Mouse (Mus musculus) heart, embryonic 16.5 days (tissue): ENCODE data around the gene Rsg1. TPM values are rescaled to one million over a fixed set of nuclear protein-coding genes. Genes with fewer than 3 reads are reported as not detected.

ENCODE experiments used
- ATAC-seq: fragments of 200-750 bp; cut with Nextera tagmentation; replicated peaks from 2 replicates; pipeline ENCODE4 v1.8.0; 2017; ENCODE audit warnings: moderate number of reproducible peaks; ENCODE audit not compliant: insufficient read depth, low FRiP score; ENCODE audit errors: extremely low read depth
- H3K27ac ChIP-seq: fragments of 300-500 bp; sonication (generic); 2 replicates; pipeline ENCODE4 v1.5.1; 2014; ENCODE audit warnings: mild to moderate bottlenecking, low read length, control low read depth, moderate library complexity
- H3K27me3 ChIP-seq: fragments of 300-500 bp; sonication (generic); 2 replicates; pipeline ENCODE4 v1.6.1; 2014; ENCODE audit warnings: low read length, mixed read lengths; ENCODE audit not compliant: control insufficient read depth, insufficient read depth
- H3K36me3 ChIP-seq: fragments of 300-500 bp; sonication (generic); 2 replicates; pipeline ENCODE4 v1.6.1; 2014; ENCODE audit not compliant: control insufficient read depth, insufficient read depth
- H3K4me1 ChIP-seq: fragments of 300-500 bp; sonication (generic); 2 replicates; pipeline ENCODE4 v1.6.1; 2014; ENCODE audit warnings: low read length, mixed read lengths; ENCODE audit not compliant: control insufficient read depth, insufficient read depth
- H3K4me2 ChIP-seq: fragments of 300-500 bp; sonication (generic); 2 replicates; pipeline ENCODE4 v1.6.1; 2014; ENCODE audit warnings: low read depth, mild to moderate bottlenecking, control low read depth, low read length
- H3K4me3 ChIP-seq: fragments of 300-500 bp; sonication (generic); 2 replicates; pipeline ENCODE4 v1.5.1; 2014; ENCODE audit warnings: mild to moderate bottlenecking, control low read depth, low read length
- H3K9ac ChIP-seq: fragments of 300-500 bp; sonication (generic); 2 replicates; pipeline ENCODE4 v1.6.1; 2014; ENCODE audit warnings: low read length, control low read depth
- H3K9me3 ChIP-seq: fragments of 300-500 bp; sonication (generic); replicated peaks from 2 replicates; pipeline ENCODE4 v1.6.1; 2016; ENCODE audit warnings: low read length; ENCODE audit not compliant: control insufficient read depth
- WGBS: fragments of 180-500 bp; shearing (Covaris S2); extraction: QIAGEN DNeasy Blood & Tissue Kit; methylation state at CpG from one replicate; pipeline ENCODE4 v1.1.7; 2014; 5-methylcytosine and 5-hydroxymethylcytosine counted together
- polyA plus RNA-seq: library from polyadenylated mRNA; unstranded; fragments of >200 nt; fragmentation: Nextera tagmentation; extraction: Ambion mirVana; gene quantifications from 2 replicates; pipeline ENCODE4 v1.2.1, GENCODE M21; 2015

Rsg1 gene
- 2.4 and 3.6 TPM in 2 replicates for polyA plus RNA-seq

GRCm38 (mm10) chr4:141213770-141214336, at the start of gene Rsg1:
Gene Rsg1 (plus strand): TSS chr4:141213956.
- H3K4me1 ChIP-seq: peaks cover 5% of the 10 kb centered on the region
- peak; percentile 76 for ATAC-seq
- H3K27ac ChIP-seq: no peak within 1 kb of the TSS

GRCm38 (mm10) chr4:141165744-141166292, 47.9 kb upstream of the Rsg1 start:
- Histone ChIP-seq H3K27ac (no peak overlapping the region), H3K36me3 (0 out of 2 replicates have a peak, but pooled peaks cover 3% of the 10 kb centered on the region), H3K4me3 (no peak overlapping the region), H3K9me3 (peaks cover 2% of the 10 kb centered on the region), H3K9ac (no peak overlapping the region), H3K4me2 (no peak overlapping the region), H3K27me3 (no peaks in the 10 kb centered on the region), H3K4me1 (no peaks in the 10 kb centered on the region)
- ATAC-seq: no peak
- WGBS: 70% methylated on average over 8 of the region's 8 CpGs

More at GRCm38 (mm10) chr4:141213770-141214336, at the start of gene Rsg1:
- Histone ChIP-seq H3K9me3 (no peaks in the 10 kb centered on the region), H3K4me3 (peak within 1 kb of the TSS; percentile 73), H3K9ac (peak within 1 kb of the TSS; percentile 74), H3K4me2 (peak within 1 kb of the TSS; percentile 99), H3K27me3 (no peaks in the 10 kb centered on the region), H3K36me3 (no peaks in the 10 kb centered on the region)
- under 1% methylated on average over 24 of the region's 24 CpGs for WGBS

GRCm38 (mm10) chr4:141167156-141167555, 46.6 kb upstream of the Rsg1 start:
- ATAC-seq: no peak
- Histone ChIP-seq H3K27ac (no peak overlapping the region), H3K4me1 (no peaks in the 10 kb centered on the region), H3K9ac (no peak overlapping the region), H3K27me3 (no peaks in the 10 kb centered on the region), H3K9me3 (peaks cover 2% of the 10 kb centered on the region), H3K36me3 (0 out of 2 replicates have a peak, but pooled peaks cover 3% of the 10 kb centered on the region), H3K4me2 (no peak overlapping the region), H3K4me3 (no peak overlapping the region)
- WGBS: 97% methylated on average over 3 of the region's 3 CpGs

- no peaks in the 10 kb centered on the region for H3K27me3 ChIP-seq
- H3K4me3 ChIP-seq: no peak overlapping the region
- H3K36me3 ChIP-seq: peaks cover 8% of the 10 kb centered on the region; the same call in 1 of the 2 replicates
- 0 out of 2 replicates have a peak overlapping the region, but pooled peaks have one; percentile 12 for H3K27ac ChIP-seq
- ATAC-seq: no peak
- WGBS: 87% methylated on average over 8 of the region's 8 CpGs
- H3K9ac ChIP-seq: no peak overlapping the region
- H3K4me1 ChIP-seq: peaks cover 12% of the 10 kb centered on the region
- no peaks in the 10 kb centered on the region; the same call in 1 of the 2 replicates for H3K9me3 ChIP-seq
- no peak overlapping the region for H3K4me2 ChIP-seq
These were observed 41.6 kb upstream of the Rsg1 start for GRCm38 (mm10) chr4:141172121-141172520.

GRCm38 (mm10) chr4:141175783-141176182, 38.0 kb upstream of the Rsg1 start:
- Histone ChIP-seq H3K4me3 (no peak overlapping the region), H3K4me2 (no peak overlapping the region), H3K4me1 (peaks cover 13% of the 10 kb centered on the region), H3K36me3 (peaks cover 16% of the 10 kb centered on the region), H3K9ac (no peak overlapping the region), H3K27me3 (no peaks in the 10 kb centered on the region), H3K9me3 (no peaks in the 10 kb centered on the region), H3K27ac (peak overlapping the region; percentile 53)
- ATAC-seq: no peak
- WGBS: 44% methylated on average over 5 of the region's 5 CpGs

GRCm38 (mm10) chr4:141176328-141176838, 37.4 kb upstream of the Rsg1 start:
- no peaks in the 10 kb centered on the region for H3K9me3 ChIP-seq
- no peak overlapping the region for H3K9ac ChIP-seq
- no peak overlapping the region for H3K4me2 ChIP-seq
- no peak for ATAC-seq
- H3K27ac ChIP-seq: peak overlapping the region; percentile 53
- peaks cover 13% of the 10 kb centered on the region for H3K4me1 ChIP-seq
- no peak overlapping the region for H3K4me3 ChIP-seq
- WGBS: 65% methylated on average over 10 of the region's 10 CpGs
- no peaks in the 10 kb centered on the region for H3K27me3 ChIP-seq
- peaks cover 19% of the 10 kb centered on the region for H3K36me3 ChIP-seq

GRCm38 (mm10) chr4:141178500-141178899, 35.3 kb upstream of the Rsg1 start:
- H3K9ac ChIP-seq: no peak overlapping the region
- H3K27ac ChIP-seq: no peak overlapping the region
- no peak for ATAC-seq
- H3K4me1 ChIP-seq: peaks cover 13% of the 10 kb centered on the region
- H3K36me3 ChIP-seq: peaks cover 22% of the 10 kb centered on the region
- no peak overlapping the region for H3K4me3 ChIP-seq
- H3K4me2 ChIP-seq: no peak overlapping the region
- 87% methylated on average over 4 of the region's 4 CpGs for WGBS
- no peaks in the 10 kb centered on the region for H3K27me3 ChIP-seq
- H3K9me3 ChIP-seq: no peaks in the 10 kb centered on the region

- Histone ChIP-seq H3K4me1 (peaks cover 10% of the 10 kb centered on the region), H3K9me3 (no peaks in the 10 kb centered on the region), H3K27me3 (no peaks in the 10 kb centered on the region), H3K9ac (no peak overlapping the region), H3K4me2 (no peak overlapping the region), H3K4me3 (no peak overlapping the region), H3K36me3 (peaks cover 21% of the 10 kb centered on the region), H3K27ac (no peak overlapping the region)
- WGBS: 82% methylated on average over 8 of the region's 8 CpGs
- no peak for ATAC-seq
These were observed 32.9 kb upstream of the Rsg1 start for GRCm38 (mm10) chr4:141180831-141181230.

GRCm38 (mm10) chr4:141181981-141182380, 31.8 kb upstream of the Rsg1 start:
- Histone ChIP-seq H3K36me3 (peaks cover 21% of the 10 kb centered on the region), H3K4me3 (no peak overlapping the region), H3K4me1 (peaks cover 15% of the 10 kb centered on the region), H3K27ac (no peak overlapping the region), H3K4me2 (no peak overlapping the region), H3K9ac (no peak overlapping the region), H3K9me3 (no peaks in the 10 kb centered on the region), H3K27me3 (no peaks in the 10 kb centered on the region)
- WGBS: 95% methylated on average over 6 of the region's 6 CpGs
- ATAC-seq: no peak
